Mouse (Mus musculus) thymus, adult 2 months (tissue): ENCODE results near the gene Dennd2a.

Experiments
- CTCF ChIP-seq: fragments of 200-500 bp; IDR thresholded peaks from 2 replicates; pipeline ENCODE4 v1.5.1; 2012; ENCODE audit warnings: mild to moderate bottlenecking, control low read depth, low read length, moderate library complexity, borderline replicate concordance; ENCODE audit not compliant: control insufficient read depth, poor library complexity, insufficient read depth; ENCODE audit errors: extremely low read depth
- POLR2A ChIP-seq: fragments of 200-500 bp; IDR thresholded peaks from 2 replicates; pipeline ENCODE4 v1.6.1; 2012; ENCODE audit warnings: mild to moderate bottlenecking, low read length, control low read depth, moderate library complexity; ENCODE audit not compliant: control insufficient read depth, poor library complexity, insufficient read depth; ENCODE audit errors: extremely low read depth

DNA sequence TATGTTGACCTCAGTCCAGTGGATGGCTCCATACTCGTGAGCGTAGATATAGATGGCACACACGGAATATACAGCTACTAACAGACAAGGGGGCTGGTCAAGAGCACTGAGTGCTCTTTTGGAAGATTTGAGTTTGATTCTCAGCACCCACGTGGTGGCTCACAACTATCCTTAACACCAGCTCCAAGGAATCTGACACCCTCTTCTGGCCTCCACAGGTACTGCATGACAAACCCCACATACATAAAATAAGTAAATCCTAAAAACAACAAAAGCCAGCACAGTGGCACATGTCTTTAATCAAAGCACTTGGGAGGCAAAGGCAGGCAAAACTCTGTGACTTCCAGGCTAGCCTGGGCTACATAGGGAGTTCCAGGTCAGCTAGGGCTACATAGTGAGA lies 74.0 kb downstream of the Dennd2a start:
- TF ChIP-seq CTCF (no peak), POLR2A (no peak)
